In the genomic region with DNA sequence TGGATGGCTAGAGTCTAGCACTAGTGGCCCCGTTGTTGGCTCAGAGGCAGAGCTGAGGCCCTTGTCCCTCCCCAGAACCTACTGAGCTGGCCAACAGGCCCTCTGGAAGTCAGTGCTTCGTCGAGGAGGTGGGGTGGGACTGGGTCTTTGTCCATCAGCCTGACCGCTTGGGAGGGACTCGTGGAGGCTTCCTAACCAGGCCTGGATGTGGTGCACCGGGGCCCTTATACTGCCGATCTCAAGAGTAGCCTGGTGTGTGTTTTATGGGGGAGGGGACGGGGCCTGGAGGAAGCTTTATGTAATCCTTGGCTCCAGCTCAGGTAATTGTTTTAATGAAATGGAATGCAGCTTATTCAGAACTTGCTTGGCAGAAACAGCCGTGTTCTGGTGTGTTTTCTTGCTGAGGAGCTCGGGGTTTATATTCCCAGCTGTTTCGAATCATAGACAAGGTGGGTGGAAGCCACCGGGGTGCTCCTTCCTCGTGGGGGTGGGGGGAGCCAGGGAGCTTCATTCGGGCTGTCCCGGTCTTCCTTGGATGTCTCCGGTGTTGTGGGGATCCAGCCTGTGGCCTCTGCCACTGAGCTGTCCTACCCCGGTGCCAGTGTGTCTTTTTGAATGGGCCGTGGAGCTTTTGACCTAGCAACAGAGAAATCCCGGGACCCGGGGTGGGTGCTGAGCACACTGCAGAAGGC, we compare ENCODE assay signal across 9 mouse cellular contexts. TPM values are rescaled to one million over a fixed set of nuclear protein-coding genes. Genes with fewer than 3 reads are reported as not detected.
DNase-seq lines count a peak whose midpoint lies in the region; ATAC-seq and TF ChIP-seq lines count a peak whose summit lies in the region.
"Had no signal": no experiment of that assay in that cellular context is flagged by ENCODE, and none has a peak within 500 bp of the region (broad histone marks: within the 10 kb centered on the region; RNA-seq: fewer than 3 reads in every experiment).

No protein-coding gene starts in this region.

- DNase-seq in testis, postnatal 10 days (ENCODE audit: low spot score): no peak
- DNase-seq in forebrain, postnatal 0 days: no peak
- DNase-seq in skeletal muscle tissue, adult 2 months (ENCODE audit: low read depth, low spot score): peak; percentile 79
- DNase-seq in retina, embryonic 14.5 days (ENCODE audit: low spot score): no peak
- DNase-seq in spleen, adult 18-20 months: no peak

- WGBS in forebrain, postnatal 0 days: 45% methylated on average over 20 of the region's 20 CpGs
- WGBS in hindbrain, embryonic 15.5 days: 67% methylated on average over 20 of the region's 20 CpGs
- WGBS in liver, embryonic 12.5 days (ENCODE audit: insufficient replicate concordance): 54% methylated on average over 20 of the region's 20 CpGs

- no peak for ATAC-seq in forebrain, postnatal 0 days
- ATAC-seq in hindbrain, embryonic 15.5 days (ENCODE audit: low FRiP score, low read depth): 0 out of 2 replicates have a peak, but pooled peaks have one; percentile 55
- 0 out of 2 replicates have a peak, but pooled peaks have one; percentile 4 for ATAC-seq in liver, embryonic 12.5 days

- no peaks in the 10 kb centered on the region for H3K9me3 ChIP-seq in forebrain, postnatal 0 days (ENCODE audit: low read length)
- H3K9me3 ChIP-seq in hindbrain, embryonic 15.5 days: no peaks in the 10 kb centered on the region
- no peaks in the 10 kb centered on the region for H3K9me3 ChIP-seq in liver, embryonic 12.5 days (replicated peaks)
- H3K9me3 ChIP-seq: megakaryocyte, embryonic 14.5 days had no signal

- H3K36me3 ChIP-seq in testis, adult 2 months (ENCODE audit: control insufficient read depth, insufficient read depth, low read length): no peaks in the 10 kb centered on the region
- H3K36me3 ChIP-seq in forebrain, postnatal 0 days (ENCODE audit: insufficient read depth): no peaks in the 10 kb centered on the region
- no peaks in the 10 kb centered on the region for H3K36me3 ChIP-seq in hindbrain, embryonic 15.5 days
- H3K36me3 ChIP-seq in liver, embryonic 12.5 days: no peaks in the 10 kb centered on the region

- H3K4me3 ChIP-seq in testis, adult 2 months (ENCODE audit: control insufficient read depth, low read depth, low read length): no peak overlapping the region
- H3K4me3 ChIP-seq in forebrain, postnatal 0 days (ENCODE audit: low read depth, low read length): no peak overlapping the region
- H3K4me3 ChIP-seq in hindbrain, embryonic 15.5 days: no peak overlapping the region
- H3K4me3 ChIP-seq in liver, embryonic 12.5 days: no peak overlapping the region

- no peak overlapping the region for H3K4me2 ChIP-seq in forebrain, postnatal 0 days (ENCODE audit: low read depth)
- H3K4me2 ChIP-seq in hindbrain, embryonic 15.5 days: 0 out of 2 replicates have a peak overlapping the region, but pooled peaks have one; percentile 4
- peak overlapping the region; percentile 6 for H3K4me2 ChIP-seq in liver, embryonic 12.5 days

- no peak for TF ChIP-seq CTCF in testis, adult 2 months (IDR thresholded peaks at IDR 0.05; ENCODE audit: control insufficient read depth, insufficient read depth, insufficient replicate concordance, low read depth, low read length)
- no peak for TF ChIP-seq CTCF in forebrain, postnatal 0 days (IDR thresholded peaks at IDR 0.05; ENCODE audit: low read depth)

- no peak overlapping the region for H3K9ac ChIP-seq in forebrain, postnatal 0 days
- H3K9ac ChIP-seq in hindbrain, embryonic 15.5 days: no peak overlapping the region
- no peak overlapping the region for H3K9ac ChIP-seq in liver, embryonic 12.5 days

- no peak for TF ChIP-seq POLR2A in testis, adult 2 months (IDR thresholded peaks at IDR 0.05; ENCODE audit: control insufficient read depth, low read depth, low read length)

- peak overlapping the region; percentile 46; the same call in 1 of the 2 replicates for H3K27ac ChIP-seq in testis, adult 2 months (ENCODE audit: control insufficient read depth, insufficient read depth, low read depth, low read length)
- H3K27ac ChIP-seq in forebrain, postnatal 0 days (ENCODE audit: low read depth, low read length): peak overlapping the region; percentile 54; the same call in 1 of the 2 replicates
- peak overlapping the region; percentile 72 for H3K27ac ChIP-seq in hindbrain, embryonic 15.5 days (replicated peaks)
- peak overlapping the region; percentile 73 for H3K27ac ChIP-seq in liver, embryonic 12.5 days

- H3K4me1 ChIP-seq in testis, adult 2 months (ENCODE audit: control insufficient read depth, insufficient read depth, low read length): peaks cover 23% of the 10 kb centered on the region
- peaks cover 3% of the 10 kb centered on the region; the same call in 1 of the 2 replicates for H3K4me1 ChIP-seq in forebrain, postnatal 0 days (ENCODE audit: insufficient read depth)
- H3K4me1 ChIP-seq in hindbrain, embryonic 15.5 days (replicated peaks): peaks cover 22% of the 10 kb centered on the region
- peaks cover 61% of the 10 kb centered on the region for H3K4me1 ChIP-seq in liver, embryonic 12.5 days

- H3K27me3 ChIP-seq in testis, adult 2 months (ENCODE audit: control insufficient read depth, insufficient read depth, low read length): no peaks in the 10 kb centered on the region
- no peaks in the 10 kb centered on the region for H3K27me3 ChIP-seq in forebrain, postnatal 0 days (ENCODE audit: insufficient read depth, low read length)
- H3K27me3 ChIP-seq in hindbrain, embryonic 15.5 days: no peaks in the 10 kb centered on the region
- H3K27me3 ChIP-seq in liver, embryonic 12.5 days (replicated peaks): no peaks in the 10 kb centered on the region
- H3K27me3 ChIP-seq: megakaryocyte, embryonic 14.5 days had no signal

RNA-seq across cellular contexts. Expression of a gene that starts 8.6 kb away (rescaled TPM):
- polyA plus RNA-seq in testis, adult 2 months (2012; rRNA removed): 81.6 and 82.6 TPM in 2 replicates
- 23.5 and 29.8 TPM in 2 replicates for total RNA-seq in forebrain, postnatal 0 days (2014; rRNA removed)
- 14.1 and 14.8 TPM in 2 replicates for polyA plus RNA-seq in forebrain, postnatal 0 days (2015; fragmentation: Nextera tagmentation; extraction: Ambion mirVana)
- polyA plus RNA-seq in hindbrain, embryonic 15.5 days (2015; fragmentation: Nextera tagmentation; extraction: Ambion mirVana): 22.0 and 24.3 TPM in 2 replicates
- 17.4 and 20.1 TPM in 2 replicates for polyA plus RNA-seq in liver, embryonic 12.5 days (2016; fragmentation: Nextera tagmentation; extraction: Ambion mirVana)

RNA-seq across cellular contexts. Expression of a gene that starts 30.5 kb away (rescaled TPM):
- polyA plus RNA-seq in testis, adult 2 months (2012; rRNA removed): 34.6 and 38.4 TPM in 2 replicates
- 34.5 and 36.3 TPM in 2 replicates for total RNA-seq in forebrain, postnatal 0 days (2014; rRNA removed)
- 18.3 and 18.8 TPM in 2 replicates for polyA plus RNA-seq in forebrain, postnatal 0 days (2015; fragmentation: Nextera tagmentation; extraction: Ambion mirVana)
- polyA plus RNA-seq in hindbrain, embryonic 15.5 days (2015; fragmentation: Nextera tagmentation; extraction: Ambion mirVana): 27.3 and 32.2 TPM in 2 replicates
- 6.3 and 7.5 TPM in 2 replicates for polyA plus RNA-seq in liver, embryonic 12.5 days (2016; fragmentation: Nextera tagmentation; extraction: Ambion mirVana)

RNA-seq across cellular contexts. Expression of a gene that starts 44.2 kb away (rescaled TPM):
- polyA plus RNA-seq in testis, adult 2 months (2012; rRNA removed): 1,431 and 1,500 TPM in 2 replicates
- total RNA-seq in forebrain, postnatal 0 days (2014; rRNA removed): 1,794 and 2,056 TPM in 2 replicates
- 842 and 978 TPM in 2 replicates for polyA plus RNA-seq in forebrain, postnatal 0 days (2015; fragmentation: Nextera tagmentation; extraction: Ambion mirVana)
- polyA plus RNA-seq in hindbrain, embryonic 15.5 days (2015; fragmentation: Nextera tagmentation; extraction: Ambion mirVana): 801 and 847 TPM in 2 replicates
- 1,698 and 1,725 TPM in 2 replicates for polyA plus RNA-seq in liver, embryonic 12.5 days (2016; fragmentation: Nextera tagmentation; extraction: Ambion mirVana)

RNA-seq across cellular contexts. Expression of a gene that starts 49.0 kb away (rescaled TPM):
- polyA plus RNA-seq in testis, adult 2 months (2012; rRNA removed): 0.64 and 0.87 TPM in 2 replicates
- not detected in 2 replicates for total RNA-seq in forebrain, postnatal 0 days (2014; rRNA removed)
- polyA plus RNA-seq in forebrain, postnatal 0 days (2015; fragmentation: Nextera tagmentation; extraction: Ambion mirVana): not detected in 2 replicates
- polyA plus RNA-seq in hindbrain, embryonic 15.5 days (2015; fragmentation: Nextera tagmentation; extraction: Ambion mirVana): 0.54 TPM in 1 of 2 replicates, not detected in the other
- 0.42 and 0.69 TPM in 2 replicates for polyA plus RNA-seq in liver, embryonic 12.5 days (2016; fragmentation: Nextera tagmentation; extraction: Ambion mirVana)

RNA-seq across cellular contexts. Expression of a gene that starts 50.0 kb away (rescaled TPM):
- polyA plus RNA-seq in testis, adult 2 months (2012; rRNA removed): 67.7 and 77.1 TPM in 2 replicates
- total RNA-seq in forebrain, postnatal 0 days (2014; rRNA removed): 51.9 and 74.4 TPM in 2 replicates
- polyA plus RNA-seq in forebrain, postnatal 0 days (2015; fragmentation: Nextera tagmentation; extraction: Ambion mirVana): 19.4 and 22.4 TPM in 2 replicates
- polyA plus RNA-seq in hindbrain, embryonic 15.5 days (2015; fragmentation: Nextera tagmentation; extraction: Ambion mirVana): 40.6 and 44.4 TPM in 2 replicates
- 36.7 and 38.0 TPM in 2 replicates for polyA plus RNA-seq in liver, embryonic 12.5 days (2016; fragmentation: Nextera tagmentation; extraction: Ambion mirVana)
